Mouse (Mus musculus) urinary bladder, postnatal 10 days (tissue): Measurements from ENCODE around the gene Saxo2.

Experiments
- DNase-seq: peaks from one replicate; pipeline ENCODE4 v3.0.0; 2022; ENCODE audit warnings: low spot score

Gene Saxo2

GRCm38 (mm10) chr7:82648353-82649080 lies at the start of gene Saxo2, which contains the start of gene Efl1:
Gene Saxo2, minus strand, starts transcription at chr7:82648528.
Gene Efl1, plus strand, starts transcription at chr7:82648614.
- DNase-seq, result peak; percentile 76

GRCm38 (mm10) chr7:82697668-82698067 lies 49.3 kb upstream of the Saxo2 start:
- DNase-seq, result no peak

- DNase-seq, result no peak
These were observed 42.9 kb upstream of the Saxo2 start for GRCm38 (mm10) chr7:82691021-82691738.

- no peak for DNase-seq
These were observed 40.4 kb upstream of the Saxo2 start for GRCm38 (mm10) chr7:82688736-82689135.

GRCm38 (mm10) chr7:82679901-82680300 lies 31.6 kb upstream of the Saxo2 start:
- DNase-seq, result no peak

- no peak for DNase-seq
These were observed 28.5 kb upstream of the Saxo2 start for GRCm38 (mm10) chr7:82676834-82677233.

- DNase-seq, result no peak
These were observed 27.7 kb upstream of the Saxo2 start for GRCm38 (mm10) chr7:82676001-82676400.

- no peak for DNase-seq
These were observed 16.3 kb upstream of the Saxo2 start for GRCm38 (mm10) chr7:82664604-82665003.

GRCm38 (mm10) chr7:82649081-82649445 lies 735 bp upstream of the Saxo2 start:
- no peak for DNase-seq

GRCm38 (mm10) chr7:82647909-82648308 lies 419 bp downstream of the Saxo2 start:
- no peak for DNase-seq

- no peak for DNase-seq
These were observed 1.1 kb downstream of the Saxo2 start for GRCm38 (mm10) chr7:82647183-82647582.

- DNase-seq, result no peak
These were observed 23.0 kb downstream of the Saxo2 start for GRCm38 (mm10) chr7:82625342-82625741.

- no peak for DNase-seq
These were observed 38.7 kb downstream of the Saxo2 start for GRCm38 (mm10) chr7:82609629-82610028.

GRCm38 (mm10) chr7:82605425-82605824 lies 42.9 kb downstream of the Saxo2 start:
- DNase-seq, result no peak

GRCm38 (mm10) chr7:82602008-82602407 lies 46.3 kb downstream of the Saxo2 start:
- DNase-seq, result no peak

- DNase-seq, result no peak
These were observed 57.4 kb downstream of the Saxo2 start for GRCm38 (mm10) chr7:82590931-82591330.
